Mouse (Mus musculus) bone marrow, adult 2 months (tissue): ENCODE data around the gene Tmprss12.

Experiments
- CTCF ChIP-seq: fragments of 200-500 bp; IDR thresholded peaks from 2 replicates; pipeline ENCODE4 v1.5.1; 2011; ENCODE audit warnings: low read length, control low read depth; ENCODE audit not compliant: control insufficient read depth, insufficient read depth
- POLR2A ChIP-seq: fragments of 200-500 bp; IDR thresholded peaks from 2 replicates; pipeline ENCODE4 v1.6.1; 2011; ENCODE audit warnings: low read depth, mild to moderate bottlenecking, control low read depth, low read length, borderline replicate concordance; ENCODE audit not compliant: control insufficient read depth

GRCm38 (mm10) chr15:100263246-100263905, 17.3 kb upstream of the Tmprss12 start:
- no peak for TF ChIP-seq POLR2A
- no peak for TF ChIP-seq CTCF
